Mouse (Mus musculus) cerebellum, adult 9-10 months (tissue): ENCODE measurements around the gene Rwdd3.

Experiments
- DNase-seq: peaks from one replicate; pipeline ENCODE4 v3.0.0; 2022

Gene Rwdd3

DNA sequence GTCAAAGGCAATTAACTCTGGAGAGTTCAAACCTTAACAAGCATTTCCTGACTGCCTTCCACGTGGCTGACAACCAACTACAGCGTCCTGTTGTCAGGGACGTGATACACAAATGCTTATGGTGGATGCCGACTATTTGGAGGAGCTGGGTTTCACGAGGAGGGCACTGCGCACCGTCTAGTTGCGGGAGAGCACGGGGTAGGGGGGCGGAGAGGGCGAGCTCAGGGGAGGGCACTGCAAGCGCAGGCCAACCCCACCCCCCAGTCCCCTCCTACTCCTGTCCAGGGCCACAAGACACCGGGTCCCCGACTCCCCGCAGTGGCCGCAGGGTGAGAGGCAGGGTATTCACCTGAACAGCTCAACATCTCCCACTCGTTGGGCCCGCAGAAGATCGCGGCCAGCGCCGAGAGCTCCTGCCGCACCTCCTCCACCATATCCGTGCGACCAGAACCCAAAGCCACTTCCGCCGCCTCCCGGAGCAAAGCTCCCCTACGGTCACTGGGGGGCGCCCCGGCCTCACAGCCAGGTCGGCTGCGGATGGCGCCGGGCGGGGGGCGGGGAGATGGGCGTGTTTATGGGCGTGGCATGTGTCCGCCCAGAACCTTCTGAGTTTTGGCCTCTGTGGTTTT lies at the start of gene Rwdd3:
Gene Rwdd3, minus strand, starts transcription at position 453 of the 629 bp plus-strand sequence.
- peak; percentile 93 for DNase-seq

DNA sequence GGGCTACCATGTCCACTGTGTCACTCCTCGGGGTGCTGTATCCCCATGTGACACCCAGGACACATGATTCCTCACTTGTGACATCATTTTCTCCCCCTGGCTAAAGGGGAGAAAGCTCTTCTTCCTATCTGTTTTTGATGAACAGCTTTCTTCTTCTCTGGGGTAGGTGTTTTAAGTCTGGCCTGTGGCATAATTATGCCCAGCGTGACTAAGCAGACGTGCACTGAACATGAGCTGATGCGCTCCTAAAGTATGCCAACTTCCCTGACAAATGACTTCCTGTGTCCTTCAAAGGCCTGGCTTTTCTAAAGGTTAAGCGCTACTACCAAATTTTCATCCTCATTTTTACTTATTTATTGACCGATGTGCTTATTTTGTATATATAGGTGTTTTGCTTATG lies 45.5 kb upstream of the Rwdd3 start:
- DNase-seq: no peak

DNA sequence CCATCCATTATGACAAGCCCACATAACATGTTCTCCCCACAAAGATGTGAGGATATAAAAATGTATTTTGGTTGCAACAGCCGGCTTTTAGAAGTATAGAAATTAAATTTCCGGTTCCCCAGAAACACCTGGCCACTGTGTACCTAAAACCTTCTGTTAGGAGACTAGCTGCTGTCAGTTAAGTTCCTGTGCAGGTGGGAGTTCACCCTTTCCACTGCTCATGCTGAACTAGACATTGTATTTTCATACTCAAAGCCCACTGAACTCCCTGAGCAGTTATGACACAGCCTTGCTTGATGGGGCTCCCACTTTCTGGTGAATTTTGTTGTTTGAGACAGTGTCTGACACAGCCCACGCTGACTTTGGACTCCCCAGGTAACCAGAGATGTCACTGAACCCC lies 42.0 kb upstream of the Rwdd3 start:
- DNase-seq: no peak

DNA sequence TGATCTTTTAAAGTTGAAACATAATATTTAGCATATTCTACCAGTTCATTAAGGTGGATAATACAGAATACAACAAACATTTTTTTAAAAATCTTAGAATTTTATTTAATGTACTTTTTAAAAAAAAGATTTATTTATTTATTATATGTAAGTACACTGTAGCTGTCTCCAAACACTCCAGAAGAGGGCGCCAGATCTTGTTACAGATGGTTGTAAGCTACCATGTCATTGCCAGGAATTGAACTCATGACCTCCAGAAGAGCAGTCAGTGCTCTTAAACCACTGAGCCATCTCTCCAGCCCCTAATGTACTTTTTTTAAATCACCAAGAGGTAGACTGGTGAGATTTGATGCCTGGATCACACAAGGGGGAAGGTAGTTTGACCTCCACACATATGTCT lies 40.7 kb upstream of the Rwdd3 start:
- peak; percentile 44 for DNase-seq

DNA sequence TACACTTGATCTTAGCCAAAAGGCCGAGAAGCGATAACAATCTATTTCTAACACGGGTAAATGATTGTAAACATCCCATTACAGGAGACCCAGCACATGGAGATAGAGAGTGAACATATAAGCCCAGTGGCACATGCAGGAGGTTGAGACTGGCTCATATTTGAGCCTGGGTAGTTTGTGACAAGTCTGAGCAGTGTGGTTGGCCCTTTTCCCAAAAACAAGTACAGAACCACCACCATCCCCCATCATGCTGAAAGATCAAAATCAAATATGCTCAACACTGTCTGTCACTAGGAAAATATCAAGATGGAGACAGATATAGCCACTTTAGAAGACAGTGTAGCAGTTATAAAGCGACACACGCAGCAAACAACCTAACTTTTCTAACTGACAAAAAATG lies 37.5 kb upstream of the Rwdd3 start:
- DNase-seq: no peak

DNA sequence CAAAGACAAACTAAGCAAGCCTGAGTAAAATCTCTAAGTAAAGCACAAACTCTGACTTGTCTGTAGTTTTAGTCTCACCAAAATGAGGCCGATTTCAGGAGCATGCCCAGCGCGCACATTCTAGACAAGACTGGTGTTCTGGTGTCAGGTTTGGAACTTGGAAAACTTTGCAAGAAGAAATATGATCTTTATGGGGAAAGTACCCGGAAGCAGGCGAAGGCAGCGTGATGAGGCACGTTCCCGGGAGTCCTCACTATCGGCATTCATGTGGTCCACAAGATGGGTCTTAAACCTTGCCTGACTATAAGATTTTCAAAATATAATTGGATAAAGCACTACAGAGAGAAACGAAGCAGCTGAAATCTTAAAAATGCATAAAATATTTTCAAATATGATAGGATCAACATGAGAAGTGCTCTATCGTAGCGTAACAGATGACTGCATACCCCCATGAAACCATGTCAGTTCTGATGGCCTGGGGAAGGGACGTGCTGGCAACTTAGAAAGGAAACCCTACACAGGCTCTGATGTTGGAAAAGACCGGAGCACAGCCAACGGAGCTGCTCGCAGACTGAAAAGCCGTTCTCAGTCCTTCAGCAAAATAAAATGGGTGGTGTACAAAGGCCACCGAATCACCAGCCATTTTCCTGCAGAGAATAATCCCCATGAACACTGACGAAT lies 34.8 kb upstream of the Rwdd3 start:
- DNase-seq: no peak

DNA sequence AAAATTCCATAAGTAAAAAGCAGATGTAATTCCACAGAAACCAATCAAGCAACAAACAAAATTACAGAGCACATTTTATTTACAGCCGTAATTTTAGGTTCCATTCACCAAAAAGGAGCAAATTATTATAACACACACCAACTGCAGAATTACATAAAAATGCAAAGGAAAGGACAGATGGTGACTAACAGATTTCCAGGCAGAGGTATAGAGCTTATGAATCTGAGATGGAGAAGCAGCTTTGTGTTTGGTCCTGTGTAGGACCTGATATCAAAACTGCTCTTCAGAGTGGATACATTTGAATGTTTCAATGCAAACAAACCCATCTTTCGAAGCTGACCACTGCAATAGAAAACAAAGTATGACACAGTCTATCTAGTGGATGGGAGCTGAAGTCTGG lies 31.1 kb upstream of the Rwdd3 start:
- no peak for DNase-seq

DNA sequence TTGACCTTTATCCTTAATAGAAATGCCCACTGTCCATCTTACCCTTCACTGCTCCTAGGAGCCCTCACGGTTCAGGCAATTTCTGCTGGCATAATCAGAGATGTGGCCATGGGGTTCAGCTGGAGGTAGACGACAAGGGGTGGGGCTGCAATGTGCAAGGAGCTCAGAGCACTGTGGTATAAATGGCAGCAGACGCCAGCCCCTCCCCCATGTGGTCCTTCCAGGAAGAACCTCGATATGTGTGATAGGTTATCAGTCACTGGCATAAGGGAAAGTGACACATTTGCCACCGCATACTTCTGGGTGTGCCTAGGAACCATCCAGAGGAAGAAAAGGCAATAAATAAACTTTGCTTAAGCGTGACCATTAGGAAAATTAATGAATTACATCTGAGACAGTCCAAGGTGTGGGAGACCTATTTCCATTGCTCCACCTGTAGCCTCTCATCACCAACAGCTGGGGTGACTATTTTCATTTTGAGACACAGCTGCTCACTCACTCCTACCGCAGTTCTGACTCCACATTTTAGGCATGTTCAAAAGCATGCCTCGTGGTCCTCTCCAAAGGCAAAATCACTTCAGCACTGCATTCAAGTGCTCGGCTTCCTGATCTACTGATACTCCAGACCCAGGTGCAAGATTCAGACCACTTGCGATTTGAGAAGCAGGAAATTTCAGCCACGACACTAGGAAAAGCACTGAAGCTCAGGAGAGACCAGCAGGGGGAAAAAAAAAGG lies 29.7 kb upstream of the Rwdd3 start:
- DNase-seq: no peak

DNA sequence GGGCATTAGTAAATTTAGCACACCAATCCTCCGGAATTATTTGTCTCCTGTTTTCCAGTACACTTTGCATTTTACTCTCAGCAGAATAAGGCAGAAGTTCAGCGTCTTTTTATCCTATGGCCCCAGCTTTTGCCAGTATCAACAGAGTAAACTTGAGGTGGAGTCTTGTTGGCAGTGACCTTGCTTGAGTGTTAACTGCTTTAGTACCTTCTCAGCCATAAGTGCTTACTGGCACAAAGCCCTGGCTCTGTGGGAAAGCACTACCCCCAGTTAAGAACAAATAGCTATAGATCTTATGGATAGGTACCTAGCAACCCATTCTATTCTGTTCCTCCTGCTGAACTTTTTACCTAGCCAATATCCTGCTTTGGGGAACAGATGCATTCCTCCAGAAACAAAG lies 17.7 kb upstream of the Rwdd3 start:
- no peak for DNase-seq

DNA sequence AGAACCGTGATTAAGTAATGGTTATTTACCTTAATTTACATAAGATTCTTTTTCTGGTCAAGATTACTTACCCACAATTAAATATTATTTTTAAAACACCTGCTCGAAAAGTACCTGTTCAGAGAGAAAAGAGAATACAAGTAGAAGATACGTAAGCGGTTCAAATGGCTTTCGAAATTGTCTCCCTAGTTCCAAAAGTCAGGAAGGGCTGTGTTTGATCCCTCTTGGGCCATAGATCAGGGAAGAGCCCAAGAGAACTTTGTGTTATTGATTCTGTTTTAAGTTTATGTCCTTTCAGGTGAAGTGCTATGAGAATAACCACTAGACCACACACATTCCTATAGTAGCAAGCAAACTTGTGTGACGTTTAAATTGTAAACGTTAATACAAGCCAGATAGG lies 16.0 kb upstream of the Rwdd3 start:
- no peak for DNase-seq

DNA sequence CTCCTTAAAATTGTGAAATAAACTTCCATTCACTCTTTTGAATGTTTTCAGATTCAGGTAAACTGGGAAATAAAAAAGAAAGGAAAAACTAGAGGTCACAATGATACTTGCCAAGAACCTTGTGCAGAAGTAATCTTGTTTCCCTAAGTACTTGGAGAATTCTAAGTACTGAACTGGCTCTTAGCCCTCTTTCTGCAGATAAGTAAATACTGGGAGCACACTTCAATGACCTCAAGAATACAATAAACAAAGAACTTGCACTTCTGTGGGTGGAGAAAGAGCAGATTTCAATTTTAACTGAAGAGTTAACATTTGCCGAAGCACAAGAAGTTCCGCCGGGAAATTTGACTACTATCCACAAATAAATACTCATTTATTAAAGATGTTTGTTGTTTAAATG lies 15.4 kb upstream of the Rwdd3 start:
- DNase-seq: no peak

DNA sequence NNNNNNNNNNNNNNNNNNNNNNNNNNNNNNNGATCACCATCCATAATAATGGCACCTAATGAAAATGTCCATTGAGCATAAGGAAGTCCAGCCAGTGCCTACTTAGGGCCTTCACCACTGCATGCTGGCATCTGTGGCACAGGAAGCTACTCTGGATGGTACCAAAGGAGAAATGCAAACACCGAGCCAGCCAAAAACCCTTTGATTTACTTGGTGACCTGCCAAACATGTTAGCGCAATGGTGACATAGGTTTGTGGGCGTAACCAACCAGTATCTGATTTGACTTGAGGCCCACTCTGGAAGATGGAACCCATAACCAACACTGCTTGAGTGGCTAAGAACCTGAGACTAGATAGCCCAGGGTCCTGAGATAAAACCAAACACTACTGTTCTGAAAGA lies 13.7 kb upstream of the Rwdd3 start:
- no peak for DNase-seq

DNA sequence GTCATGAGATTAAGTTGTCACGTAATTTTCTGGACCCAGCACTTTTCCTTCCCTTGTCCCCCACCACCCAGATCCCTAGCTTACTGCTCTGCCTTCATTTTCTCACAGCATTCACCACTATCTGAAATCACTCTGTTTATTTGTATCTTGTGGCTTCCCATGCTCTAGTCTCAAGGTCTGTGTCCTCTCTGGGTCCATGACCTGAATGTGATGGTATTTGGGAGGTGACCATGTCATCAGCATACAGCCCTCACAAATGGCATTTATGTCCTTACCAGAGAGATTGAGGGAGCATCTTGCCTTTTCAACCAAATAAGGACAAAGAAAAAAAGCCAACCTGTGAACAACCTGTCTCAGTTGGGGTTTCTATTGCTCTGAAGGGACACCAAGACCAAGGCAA lies 4.5 kb upstream of the Rwdd3 start:
- DNase-seq: no peak

DNA sequence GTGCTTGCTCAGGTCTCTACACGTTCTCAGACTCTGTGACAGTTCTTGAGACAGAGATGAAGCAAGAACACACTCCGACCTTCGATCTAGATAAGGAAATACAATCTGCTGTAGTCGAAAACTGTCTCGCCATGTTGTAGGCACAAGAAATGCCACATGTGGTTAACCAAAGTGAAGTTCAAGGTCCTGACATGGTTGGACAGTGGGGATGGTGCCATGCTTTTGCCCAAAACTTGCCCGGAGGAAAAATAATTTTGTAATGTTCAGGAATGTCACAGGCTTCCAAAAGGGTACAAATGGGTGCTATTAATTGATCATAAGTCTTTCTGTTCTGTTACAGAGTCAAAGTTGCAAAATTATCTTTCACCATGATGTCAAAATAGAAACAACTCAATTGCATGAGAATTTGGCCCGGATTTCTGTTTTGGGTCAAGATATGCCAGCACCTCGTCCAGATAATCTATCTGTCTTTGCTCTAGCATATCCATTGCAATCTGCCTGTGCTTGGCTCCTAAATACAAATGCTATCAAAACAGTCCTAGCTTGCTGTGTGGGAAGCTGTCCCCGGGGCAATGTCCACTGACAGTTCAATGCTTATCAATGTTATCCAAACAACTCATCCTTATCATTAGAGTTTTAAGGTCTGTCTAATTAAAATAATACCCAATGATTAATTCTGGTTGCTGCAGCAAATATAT lies 2.9 kb upstream of the Rwdd3 start:
- no peak for DNase-seq

DNA sequence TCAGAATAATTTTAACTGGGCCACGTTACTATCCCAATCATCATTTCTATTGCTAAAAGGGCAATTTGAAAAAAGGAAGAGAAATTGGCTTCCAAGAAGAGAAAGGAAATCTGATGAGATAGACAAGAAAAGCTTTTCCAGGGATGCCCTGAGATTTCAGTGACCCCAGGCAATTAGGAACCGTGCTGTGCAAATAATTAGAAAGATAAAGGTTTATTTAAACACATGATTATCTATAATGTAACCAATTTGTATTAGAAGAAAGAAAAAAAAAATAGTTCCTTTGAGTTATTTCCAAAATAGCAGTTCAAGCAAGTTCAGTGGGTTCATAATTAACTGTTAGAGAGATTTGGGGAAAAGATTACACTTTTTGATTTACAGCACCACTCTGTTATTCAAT lies 1.2 kb upstream of the Rwdd3 start:
- no peak for DNase-seq

DNA sequence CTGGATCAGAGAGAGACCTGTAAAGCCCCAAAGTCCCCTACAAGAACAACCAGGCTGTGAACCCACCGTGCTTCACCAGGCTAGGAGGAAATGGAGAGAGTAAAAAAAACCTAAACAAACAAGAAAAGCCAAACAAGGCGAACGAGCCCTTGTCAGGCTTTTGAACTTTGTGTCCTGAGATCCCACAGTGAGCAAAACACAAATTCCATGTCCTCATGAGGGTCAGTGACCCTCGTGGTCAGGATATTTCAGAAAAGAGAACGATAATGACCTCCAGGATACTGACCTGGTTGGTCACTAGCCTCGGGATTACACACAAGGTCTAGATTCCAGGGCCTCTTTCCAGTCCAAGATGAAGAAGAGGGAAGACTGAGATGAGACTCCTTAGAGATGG lies 374 bp upstream of the Rwdd3 start:
- no peak for DNase-seq

DNA sequence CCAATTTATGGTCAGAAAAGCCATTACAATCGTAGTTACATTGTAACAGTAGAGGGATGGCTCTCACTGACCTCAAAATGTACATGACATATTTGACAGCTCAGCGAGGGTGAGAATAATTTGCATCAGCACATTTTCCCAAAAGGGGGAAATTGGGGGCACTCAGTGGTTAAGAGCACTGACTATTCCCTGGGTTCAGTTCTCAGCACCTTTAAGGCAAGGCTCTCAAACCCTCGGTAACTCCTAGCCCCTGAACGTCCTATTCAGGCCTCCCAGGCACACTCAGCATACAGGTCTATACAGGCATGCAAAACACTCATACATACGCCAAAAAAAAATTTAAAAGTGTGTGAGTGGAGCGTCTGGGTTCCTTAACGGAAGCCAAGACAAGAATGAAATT lies 864 bp downstream of the Rwdd3 start:
- DNase-seq: no peak

DNA sequence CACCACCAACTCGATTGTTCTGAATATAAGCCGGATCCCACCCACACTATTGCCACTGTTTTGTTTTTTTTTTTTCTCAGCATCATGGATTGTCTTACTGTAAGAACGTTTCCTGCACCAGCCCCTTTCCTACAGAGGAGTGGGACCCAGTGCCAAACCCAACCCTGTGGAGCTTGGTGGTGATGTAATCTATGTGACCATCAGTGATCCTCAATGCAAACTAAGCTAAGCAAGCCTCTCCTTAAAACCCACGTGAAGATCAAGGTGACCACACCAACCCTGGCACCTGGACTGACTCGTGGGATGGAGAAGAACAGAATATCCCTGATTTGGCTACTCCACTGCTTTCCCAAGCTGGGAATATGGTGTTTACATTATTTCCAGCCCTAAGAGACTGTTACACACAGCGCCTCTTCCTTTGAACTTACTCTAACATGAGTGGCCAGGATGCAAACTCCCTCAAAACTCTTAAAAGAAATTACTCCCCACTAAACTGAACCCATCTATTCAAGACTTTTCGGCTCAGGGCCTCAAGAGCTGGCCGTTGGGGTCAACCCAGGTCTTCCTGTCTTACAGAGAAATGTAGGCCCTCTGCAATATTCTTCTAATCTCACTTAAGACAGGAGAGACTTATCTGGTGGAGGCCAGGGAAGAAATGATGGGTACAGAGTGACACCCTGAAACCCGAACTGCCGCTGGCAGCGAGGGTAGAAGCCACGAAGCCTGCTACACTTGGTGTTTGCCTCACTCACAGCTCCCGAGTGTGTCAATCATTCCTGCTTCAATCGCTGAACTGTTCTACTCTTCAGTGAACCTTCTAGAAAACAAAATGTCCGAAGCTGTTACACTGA lies 2.2 kb downstream of the Rwdd3 start:
- DNase-seq: no peak

DNA sequence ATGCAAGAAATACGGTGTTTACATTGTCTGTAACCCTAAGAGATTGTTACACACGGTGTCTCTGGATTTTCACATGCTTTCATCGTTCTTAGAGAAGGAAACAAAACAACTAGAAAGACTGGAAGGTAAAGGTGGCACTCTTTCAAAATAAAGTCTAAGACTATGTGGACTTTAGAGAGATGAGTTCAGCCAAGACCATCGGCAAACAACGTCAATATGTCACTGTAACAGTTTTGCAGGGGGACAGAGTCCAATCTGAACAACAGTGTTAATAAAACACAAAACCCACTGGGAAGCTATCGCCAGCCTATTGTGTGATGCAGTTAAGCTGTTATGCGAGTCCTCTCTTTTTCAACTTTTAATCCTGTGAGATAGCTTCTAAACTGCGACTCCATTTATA lies 2.9 kb downstream of the Rwdd3 start:
- no peak for DNase-seq

DNA sequence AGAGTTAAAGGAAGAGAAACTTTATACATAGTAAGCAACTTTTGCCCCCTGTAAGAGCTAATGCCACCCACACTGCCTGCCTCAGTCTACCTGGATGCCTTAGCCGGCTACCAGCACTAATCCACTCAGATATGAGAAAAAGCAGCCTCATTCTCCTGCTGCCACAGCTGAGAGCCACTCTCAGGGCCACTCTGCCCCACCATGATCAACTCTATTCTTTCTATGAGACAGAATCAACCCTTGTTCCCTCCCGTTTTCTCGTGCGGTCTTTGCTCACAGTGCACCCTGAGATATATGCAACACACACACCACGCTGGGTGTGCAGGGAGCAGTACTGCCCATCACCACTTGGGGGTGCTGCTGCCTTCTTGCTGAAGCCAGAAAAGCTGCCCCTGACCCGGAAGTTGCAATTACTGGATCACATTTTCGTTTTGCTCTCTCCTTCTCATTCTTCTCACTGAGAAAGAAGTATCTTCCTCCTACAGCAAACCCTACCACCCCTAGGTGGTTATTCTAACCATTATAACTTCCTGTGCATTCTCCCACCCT lies 8.2 kb downstream of the Rwdd3 start:
- peak; percentile 43 for DNase-seq

DNA sequence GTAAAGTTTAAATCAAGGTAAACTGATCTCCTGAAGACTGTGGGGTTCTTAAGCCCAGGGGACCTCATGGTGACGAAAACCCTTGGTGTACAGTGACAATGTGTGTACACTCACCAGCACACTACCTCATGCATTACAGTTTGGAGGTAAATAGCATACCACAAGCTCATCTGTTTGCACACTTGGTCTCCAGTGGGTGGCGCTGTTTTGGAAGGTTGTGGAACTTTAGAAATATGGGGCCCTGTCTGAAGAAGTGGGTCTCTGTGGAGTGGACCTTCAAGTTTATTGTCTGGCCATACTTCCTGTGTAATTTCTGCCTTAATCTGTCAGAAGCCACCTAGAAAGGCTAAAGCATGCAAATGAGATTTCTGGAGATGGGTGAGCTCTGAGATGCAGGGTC lies 9.8 kb downstream of the Rwdd3 start:
- DNase-seq: no peak

DNA sequence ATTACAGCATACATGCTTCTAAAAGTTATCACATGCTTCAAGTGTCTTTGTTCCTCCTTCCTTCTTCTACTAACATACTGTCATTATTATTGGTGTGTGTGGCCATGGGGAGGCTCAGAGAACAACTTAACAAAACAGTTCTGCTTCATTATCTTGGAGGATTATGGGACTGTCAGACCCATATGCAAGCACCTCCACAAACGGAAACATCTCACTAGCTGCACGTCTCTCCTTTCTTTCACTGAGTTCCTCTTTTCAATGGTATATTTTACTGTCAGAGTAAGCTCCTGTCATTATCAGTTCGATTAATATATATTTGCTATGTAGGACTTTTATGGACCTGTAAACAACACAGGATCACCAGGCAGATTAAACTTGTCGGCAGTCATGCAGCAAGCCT lies 11.1 kb downstream of the Rwdd3 start:
- no peak for DNase-seq

DNA sequence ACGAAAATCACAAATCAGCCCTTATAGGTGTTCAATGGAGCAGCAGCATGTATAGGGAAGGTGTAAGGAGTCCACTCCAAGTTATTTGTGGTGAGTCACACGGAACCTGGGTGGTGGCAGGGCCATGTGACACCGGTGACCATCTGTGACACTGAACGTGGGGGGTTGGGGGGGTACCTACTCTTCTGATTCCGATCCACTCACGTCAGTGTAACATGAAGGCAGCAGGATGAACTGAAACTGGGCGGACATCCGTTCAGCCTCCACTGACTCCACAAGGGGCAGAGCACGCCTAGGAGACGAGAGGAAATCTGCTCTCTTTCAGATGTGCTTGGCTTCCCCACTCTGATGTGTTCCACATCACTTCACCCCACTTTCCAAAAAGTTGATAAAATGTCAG lies 11.9 kb downstream of the Rwdd3 start:
- DNase-seq: peak; percentile 67
